Comparison of ENCODE assay signal across 8 mouse cellular contexts in genomic region chr11:70701221-70701955, GRCm38 (mm10). TPM values are rescaled to one million over a fixed set of nuclear protein-coding genes. Genes with fewer than 3 reads are reported as not detected.
DNase-seq lines count a peak whose midpoint lies in the region; ATAC-seq and TF ChIP-seq lines count a peak whose summit lies in the region.

No protein-coding gene starts in this region.

- no peak for ATAC-seq in embryonic facial prominence, embryonic 14.5 days (ENCODE audit: low read depth)
- ATAC-seq in hindbrain, postnatal 0 days = no peak
- ATAC-seq in lung, postnatal 0 days = no peak

- peaks cover 19% of the 10 kb centered on the region for H3K4me1 ChIP-seq in embryonic facial prominence, embryonic 14.5 days (ENCODE audit: control insufficient read depth, insufficient read depth, low read length)
- peaks cover 14% of the 10 kb centered on the region for H3K4me1 ChIP-seq in hindbrain, postnatal 0 days (ENCODE audit: insufficient read depth, low read length)
- peaks cover 15% of the 10 kb centered on the region; the same call in 1 of the 2 replicates for H3K4me1 ChIP-seq in lung, postnatal 0 days (ENCODE audit: insufficient read depth, low read depth, low read length)

- H3K9ac ChIP-seq in embryonic facial prominence, embryonic 14.5 days (ENCODE audit: low read depth, low read length) = peak overlapping the region; percentile 93
- H3K9ac ChIP-seq in hindbrain, postnatal 0 days (replicated peaks; ENCODE audit: low read length) = peak overlapping the region; percentile 90
- H3K9ac ChIP-seq in lung, postnatal 0 days (replicated peaks; ENCODE audit: low read depth) = peak overlapping the region; percentile 83

- no peak for TF ChIP-seq EP300 in lung, postnatal 0 days (IDR thresholded peaks at IDR 0.05)

- no peaks in the 10 kb centered on the region for H3K9me3 ChIP-seq in embryonic facial prominence, embryonic 14.5 days (ENCODE audit: control insufficient read depth, low read length)
- no peaks in the 10 kb centered on the region for H3K9me3 ChIP-seq in hindbrain, postnatal 0 days (ENCODE audit: low read length)
- no peaks in the 10 kb centered on the region for H3K9me3 ChIP-seq in lung, postnatal 0 days (ENCODE audit: low read length)

- no peak for TF ChIP-seq CTCF in left cerebral cortex, adult 2 months (IDR thresholded peaks at IDR 0.05)
- TF ChIP-seq CTCF in hindbrain, postnatal 0 days (IDR thresholded peaks at IDR 0.05; ENCODE audit: low read depth) = no peak
- no peak for TF ChIP-seq CTCF in lung, postnatal 0 days (IDR thresholded peaks at IDR 0.05)

- no peak for DNase-seq in left cerebral cortex, adult 2 months (ENCODE audit: extremely low spot score in 1 of 2, low spot score in 2 of 2)
- no peak for DNase-seq in left cerebral cortex, postnatal 14 days (ENCODE audit: low spot score in 2 of 2)
- DNase-seq in embryonic facial prominence, embryonic 14.5 days (ENCODE audit: low spot score) = no peak
- no peak for DNase-seq in hindbrain, postnatal 0 days (ENCODE audit: low spot score)
- DNase-seq in lung, postnatal 0 days (ENCODE audit: low spot score) = peak; percentile 49
- DNase-seq in frontal cortex, adult 2 months (ENCODE audit: extremely low spot score in 1 of 2, low spot score in 1 of 2) = no peak
- DNase-seq in layer of hippocampus, adult 11-12 months (ENCODE audit: low spot score) = no peak
- DNase-seq in spleen, postnatal 36 days (ENCODE audit: low spot score in 2 of 2) = no peak

- peak overlapping the region; percentile 69 for H3K4me2 ChIP-seq in embryonic facial prominence, embryonic 14.5 days (ENCODE audit: low read depth, low read length)
- H3K4me2 ChIP-seq in hindbrain, postnatal 0 days (ENCODE audit: low read depth, low read length) = peak overlapping the region; percentile 94
- peak overlapping the region; percentile 93 for H3K4me2 ChIP-seq in lung, postnatal 0 days (replicated peaks; ENCODE audit: low read depth, low read length)

- H3K4me3 ChIP-seq in left cerebral cortex, adult 2 months = peak overlapping the region; percentile 79
- peak overlapping the region; percentile 83 for H3K4me3 ChIP-seq in embryonic facial prominence, embryonic 14.5 days (ENCODE audit: low read depth, low read length)
- H3K4me3 ChIP-seq in hindbrain, postnatal 0 days (ENCODE audit: low read length) = peak overlapping the region; percentile 77
- H3K4me3 ChIP-seq in lung, postnatal 0 days (ENCODE audit: low read depth, low read length) = peak overlapping the region; percentile 83

- peaks cover 35% of the 10 kb centered on the region for H3K36me3 ChIP-seq in embryonic facial prominence, embryonic 14.5 days (ENCODE audit: control insufficient read depth, insufficient read depth, low read length)
- peaks cover 20% of the 10 kb centered on the region for H3K36me3 ChIP-seq in hindbrain, postnatal 0 days (ENCODE audit: insufficient read depth, low read length)
- peaks cover 28% of the 10 kb centered on the region for H3K36me3 ChIP-seq in lung, postnatal 0 days (ENCODE audit: insufficient read depth, low read length)

- WGBS in embryonic facial prominence, embryonic 14.5 days = 11% methylated on average over 10 of the region's 10 CpGs
- WGBS in hindbrain, postnatal 0 days = 12% methylated on average over 10 of the region's 10 CpGs
- 6% methylated on average over 10 of the region's 10 CpGs for WGBS in lung, postnatal 0 days

- H3K27ac ChIP-seq in left cerebral cortex, adult 2 months = peak overlapping the region; percentile 99
- H3K27ac ChIP-seq in embryonic facial prominence, embryonic 14.5 days (replicated peaks; ENCODE audit: low read depth, low read length) = no peak overlapping the region; the same call in 1 of the 2 replicates
- no peak overlapping the region; the same call in 1 of the 2 replicates for H3K27ac ChIP-seq in hindbrain, postnatal 0 days
- peak overlapping the region; percentile 95 for H3K27ac ChIP-seq in lung, postnatal 0 days (ENCODE audit: low read length)

- intact Hi-C loops in left cerebral cortex, adult 2 months (cut with DNase I) = loop anchor here (2.0 kb wide), 1 partner anchor 55 kb away; the partner anchor contains the start of genes Rnf167 and Slc25a11
- intact Hi-C loops in left cerebral cortex, postnatal 14 days (cut with DNase I) = no loop called here

- H3K27me3 ChIP-seq in embryonic facial prominence, embryonic 14.5 days (replicated peaks; ENCODE audit: control insufficient read depth, insufficient read depth, low read length) = no peaks in the 10 kb centered on the region
- H3K27me3 ChIP-seq in hindbrain, postnatal 0 days (ENCODE audit: insufficient read depth, low read length) = no peaks in the 10 kb centered on the region
- H3K27me3 ChIP-seq in lung, postnatal 0 days (replicated peaks; ENCODE audit: insufficient read depth, low read length) = no peaks in the 10 kb centered on the region

RNA-seq across cellular contexts. Expression of gene Kif1c, which starts 1.0 kb away (rescaled TPM):
- total RNA-seq in left cerebral cortex, adult 2 months (2021) = 10 to 100 TPM; 58.1 to 60.7 TPM
- 10 to 100 TPM; 43.9 to 46.0 TPM for total RNA-seq in left cerebral cortex, postnatal 14 days (2021)
- 14.4 and 14.8 TPM in 2 replicates for polyA plus RNA-seq in embryonic facial prominence, embryonic 14.5 days (2014; fragmentation: Nextera tagmentation; extraction: Ambion mirVana)
- 27.3 and 31.5 TPM in 2 replicates for total RNA-seq in hindbrain, postnatal 0 days (2014; rRNA removed)
- polyA plus RNA-seq in hindbrain, postnatal 0 days (2015; fragmentation: Nextera tagmentation; extraction: Ambion mirVana) = 1.7 and 1.9 TPM in 2 replicates
- 4.8 and 5.3 TPM in 2 replicates for polyA plus RNA-seq in lung, postnatal 0 days (2015; fragmentation: Nextera tagmentation; extraction: Ambion mirVana)
- polyA plus RNA-seq in frontal cortex, adult 2 months (2012; rRNA removed) = 45.2 and 48.5 TPM in 2 replicates

RNA-seq across cellular contexts. Expression of gene Inca1, which starts 1.4 kb away (rescaled TPM):
- 1 to 10 TPM; 1.8 to 3.0 TPM for total RNA-seq in left cerebral cortex, adult 2 months (2021)
- total RNA-seq in left cerebral cortex, postnatal 14 days (2021) = 1 to 10 TPM; 1.4 to 1.6 TPM
- 1.1 TPM in 2 replicates for polyA plus RNA-seq in embryonic facial prominence, embryonic 14.5 days (2014; fragmentation: Nextera tagmentation; extraction: Ambion mirVana)
- total RNA-seq in hindbrain, postnatal 0 days (2014; rRNA removed) = 0.72 and 0.94 TPM in 2 replicates
- 2.3 and 3.1 TPM in 2 replicates for polyA plus RNA-seq in hindbrain, postnatal 0 days (2015; fragmentation: Nextera tagmentation; extraction: Ambion mirVana)
- 2.4 and 2.6 TPM in 2 replicates for polyA plus RNA-seq in lung, postnatal 0 days (2015; fragmentation: Nextera tagmentation; extraction: Ambion mirVana)
- polyA plus RNA-seq in frontal cortex, adult 2 months (2012; rRNA removed) = 3.5 and 3.9 TPM in 2 replicates

RNA-seq across cellular contexts. Expression of gene Camta2, which starts 13.5 kb away (rescaled TPM):
- 100 to 1,000 TPM; 238 to 261 TPM for total RNA-seq in left cerebral cortex, adult 2 months (2021)
- total RNA-seq in left cerebral cortex, postnatal 14 days (2021) = 100 to 1,000 TPM; 217 to 223 TPM
- 12.6 and 12.8 TPM in 2 replicates for polyA plus RNA-seq in embryonic facial prominence, embryonic 14.5 days (2014; fragmentation: Nextera tagmentation; extraction: Ambion mirVana)
- 23.2 and 26.7 TPM in 2 replicates for total RNA-seq in hindbrain, postnatal 0 days (2014; rRNA removed)
- polyA plus RNA-seq in hindbrain, postnatal 0 days (2015; fragmentation: Nextera tagmentation; extraction: Ambion mirVana) = 24.5 and 24.6 TPM in 2 replicates
- 8.7 and 9.9 TPM in 2 replicates for polyA plus RNA-seq in lung, postnatal 0 days (2015; fragmentation: Nextera tagmentation; extraction: Ambion mirVana)
- 95.6 and 121 TPM in 2 replicates for polyA plus RNA-seq in frontal cortex, adult 2 months (2012; rRNA removed)

RNA-seq across cellular contexts. Expression of gene Spag7, which starts 32.2 kb away (rescaled TPM):
- 10 to 100 TPM; 52.2 to 56.7 TPM for total RNA-seq in left cerebral cortex, adult 2 months (2021)
- 10 to 100 TPM; 53.5 to 53.8 TPM for total RNA-seq in left cerebral cortex, postnatal 14 days (2021)
- 88.9 and 97.1 TPM in 2 replicates for polyA plus RNA-seq in embryonic facial prominence, embryonic 14.5 days (2014; fragmentation: Nextera tagmentation; extraction: Ambion mirVana)
- total RNA-seq in hindbrain, postnatal 0 days (2014; rRNA removed) = 31.9 and 43.1 TPM in 2 replicates
- polyA plus RNA-seq in hindbrain, postnatal 0 days (2015; fragmentation: Nextera tagmentation; extraction: Ambion mirVana) = 138 and 142 TPM in 2 replicates
- 84.6 and 95.5 TPM in 2 replicates for polyA plus RNA-seq in lung, postnatal 0 days (2015; fragmentation: Nextera tagmentation; extraction: Ambion mirVana)
- polyA plus RNA-seq in frontal cortex, adult 2 months (2012; rRNA removed) = 93.4 and 104 TPM in 2 replicates

RNA-seq across cellular contexts. Expression of gene Eno3, which starts 44.4 kb away (rescaled TPM):
- 10 to 100 TPM in 1 of 2 experiments, 1 to 10 TPM in 1; 9.8 to 10.6 TPM for total RNA-seq in left cerebral cortex, adult 2 months (2021)
- 1 to 10 TPM; 8.3 to 8.6 TPM for total RNA-seq in left cerebral cortex, postnatal 14 days (2021)
- 165 and 289 TPM in 2 replicates for polyA plus RNA-seq in embryonic facial prominence, embryonic 14.5 days (2014; fragmentation: Nextera tagmentation; extraction: Ambion mirVana)
- 12.4 and 17.7 TPM in 2 replicates for total RNA-seq in hindbrain, postnatal 0 days (2014; rRNA removed)
- 5.9 and 8.3 TPM in 2 replicates for polyA plus RNA-seq in hindbrain, postnatal 0 days (2015; fragmentation: Nextera tagmentation; extraction: Ambion mirVana)
- polyA plus RNA-seq in lung, postnatal 0 days (2015; fragmentation: Nextera tagmentation; extraction: Ambion mirVana) = 20.8 and 23.1 TPM in 2 replicates
- polyA plus RNA-seq in frontal cortex, adult 2 months (2012; rRNA removed) = 23.9 and 28.4 TPM in 2 replicates

Comparison
In these comparisons a context has a peak if more than half of its experiments do, and no peak if none do; other contexts are left out.
1. H3K27ac ChIP-seq: peak in left cerebral cortex, adult 2 months (single experiment) and lung, postnatal 0 days (single experiment); none in embryonic facial prominence, embryonic 14.5 days (single experiment) and hindbrain, postnatal 0 days (single experiment).
2. Peak in every context shown above with its lines, with median percentiles within 50 percentile points of each other: H3K4me3 ChIP-seq, H3K4me2 ChIP-seq and H3K9ac ChIP-seq.